Mouse (Mus musculus) induced T-regulatory cell, adult 2 months (primary cell): ENCODE data around the gene Trip6.

Experiments
- DNase-seq: peaks from one replicate; pipeline ENCODE4 v3.0.0-alpha.2; 2012; ENCODE audit warnings: low read depth

The Trip6 gene

DNA sequence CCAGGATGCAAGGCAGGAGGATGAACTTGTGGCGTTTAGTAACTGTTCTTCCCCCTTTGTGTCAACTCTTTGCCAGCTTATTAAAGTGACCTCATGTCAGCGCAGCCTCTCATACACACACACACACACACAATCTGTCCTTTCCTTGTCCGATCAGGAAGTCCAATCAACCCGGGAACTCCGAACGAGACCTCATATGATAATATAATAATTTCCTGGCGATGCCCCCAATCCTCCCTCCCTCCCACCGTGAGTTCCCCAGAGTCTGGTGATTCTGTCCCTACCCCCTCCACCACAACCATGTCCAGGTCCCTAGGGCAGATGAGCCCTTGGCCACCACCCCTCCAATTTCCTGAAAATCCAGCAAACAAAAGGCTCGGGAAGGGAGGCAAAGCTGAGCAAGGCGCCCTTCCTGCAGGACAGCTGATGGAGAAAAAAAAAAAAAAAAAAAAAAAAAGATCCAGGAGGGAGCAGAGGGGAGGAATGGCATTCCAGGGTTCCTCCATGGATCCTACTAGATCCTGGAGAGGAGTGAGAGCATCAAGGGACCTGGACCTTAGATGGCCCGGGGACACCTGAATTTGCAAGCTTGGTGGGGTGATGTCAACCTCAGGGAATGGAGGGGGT is 24.6 kb upstream of the Trip6 start:
- DNase-seq: no peak

DNA sequence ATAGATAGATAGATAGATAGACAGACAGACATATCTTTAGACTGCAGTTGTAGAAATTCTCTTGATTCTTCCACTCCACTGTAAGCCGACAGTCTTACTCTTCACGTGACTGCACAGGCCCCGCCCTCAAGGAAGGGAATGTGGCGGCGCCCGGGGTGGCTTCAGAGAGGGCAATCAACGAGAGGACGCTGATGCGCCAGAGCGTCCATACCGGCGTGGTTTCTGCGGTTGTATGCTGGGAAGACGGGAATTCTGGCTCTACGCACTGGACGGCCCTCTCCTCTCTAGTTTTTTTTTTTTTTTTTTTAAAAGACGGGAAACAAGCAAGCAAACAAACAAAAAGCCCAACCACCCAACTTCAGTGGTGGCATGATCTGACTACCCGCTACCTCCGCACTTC is 24.1 kb upstream of the Trip6 start:
- peak; percentile 75 for DNase-seq

GRCm38 (mm10) chr5:137337190-137337589 is 23.0 kb upstream of the Trip6 start:
- no peak for DNase-seq

- DNase-seq: no peak
These were observed 20.9 kb upstream of the Trip6 start for GRCm38 (mm10) chr5:137335066-137335465.

- no peak for DNase-seq
These were observed 20.1 kb upstream of the Trip6 start for GRCm38 (mm10) chr5:137334317-137334716.

GRCm38 (mm10) chr5:137333512-137334174 is 19.4 kb upstream of the Trip6 start, which contains the start of gene Slc12a9:
Gene Slc12a9 (minus strand): TSS chr5:137333597.
- DNase-seq: peak; percentile 98

DNA sequence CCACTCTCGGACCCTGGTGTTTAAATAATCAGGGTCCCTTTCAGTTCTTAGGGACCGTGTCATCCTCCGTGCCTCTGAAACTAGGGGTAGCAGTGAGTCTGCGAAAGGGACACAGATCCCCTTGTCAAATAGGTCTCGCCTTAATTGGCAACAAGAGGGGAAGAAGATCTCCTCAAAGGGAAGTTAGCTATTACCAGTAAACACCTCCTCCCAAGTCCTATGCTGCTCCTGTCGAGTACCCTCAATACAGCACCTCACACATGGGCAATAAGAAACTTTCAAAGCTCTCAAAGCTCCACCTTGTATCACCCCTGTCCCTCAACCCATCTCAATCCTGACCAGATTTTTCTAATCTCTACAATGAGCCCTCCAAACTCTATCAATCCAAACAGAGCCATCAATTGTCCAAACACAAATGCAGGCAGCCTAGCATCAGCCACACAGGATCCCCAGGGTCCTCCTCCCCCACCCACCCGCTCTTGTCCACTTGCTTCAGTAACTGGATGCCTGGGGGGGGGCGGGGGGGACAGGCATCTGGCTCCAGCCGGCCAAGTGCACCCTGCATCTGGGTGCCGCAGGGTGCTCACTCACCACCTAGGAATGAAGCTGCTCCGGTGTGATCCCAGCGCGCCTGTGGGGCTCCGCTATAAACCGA is 18.8 kb upstream of the Trip6 start:
- no peak for DNase-seq

GRCm38 (mm10) chr5:137330910-137331309 is 16.7 kb upstream of the Trip6 start:
- no peak for DNase-seq

DNA sequence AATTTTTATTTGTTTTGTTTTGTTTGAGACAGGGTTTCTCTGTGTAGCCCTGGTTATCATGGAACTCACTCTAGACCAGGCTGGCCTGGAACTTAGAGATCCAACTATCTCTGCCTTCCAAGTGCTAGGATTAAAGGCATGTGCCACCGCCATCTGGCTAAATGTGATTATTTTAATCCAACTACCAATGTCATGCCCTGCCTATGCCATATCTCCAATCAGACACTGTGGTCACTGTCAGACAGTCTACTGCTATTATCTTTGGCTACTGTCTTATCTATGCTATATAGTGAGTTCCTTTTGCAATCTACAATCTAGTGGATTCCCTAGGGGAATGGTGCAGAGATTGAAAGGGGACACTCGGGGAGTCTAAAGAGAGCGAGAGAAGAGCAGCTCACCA is 6.8 kb upstream of the Trip6 start:
- DNase-seq: no peak

DNA sequence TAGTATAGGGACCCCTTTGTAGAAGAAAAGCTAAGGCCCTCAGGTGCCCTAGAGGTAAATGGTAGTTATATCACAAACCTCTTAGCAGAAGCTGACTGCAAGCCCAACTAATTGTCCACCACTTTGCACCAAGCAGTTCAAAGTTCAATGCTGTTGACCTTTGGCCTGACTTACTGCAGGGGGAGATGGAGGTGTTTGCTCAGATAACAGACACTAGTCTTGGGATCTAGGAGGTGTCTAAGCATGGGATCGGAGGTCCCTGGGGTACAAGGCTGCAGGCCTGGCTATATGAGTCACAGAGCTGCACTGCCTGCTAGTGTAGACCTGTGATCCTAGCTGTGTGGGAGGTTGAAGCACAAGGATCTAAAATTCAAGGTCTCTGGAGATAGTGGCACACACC is 4.4 kb upstream of the Trip6 start:
- DNase-seq: no peak

GRCm38 (mm10) chr5:137317361-137317760 is 3.2 kb upstream of the Trip6 start:
- no peak for DNase-seq

- DNase-seq: peak; percentile 57
These were observed 1.1 kb upstream of the Trip6 start for GRCm38 (mm10) chr5:137315084-137315903.

GRCm38 (mm10) chr5:137313466-137314192 is 575 bp downstream of the Trip6 start:
- no peak for DNase-seq

DNA sequence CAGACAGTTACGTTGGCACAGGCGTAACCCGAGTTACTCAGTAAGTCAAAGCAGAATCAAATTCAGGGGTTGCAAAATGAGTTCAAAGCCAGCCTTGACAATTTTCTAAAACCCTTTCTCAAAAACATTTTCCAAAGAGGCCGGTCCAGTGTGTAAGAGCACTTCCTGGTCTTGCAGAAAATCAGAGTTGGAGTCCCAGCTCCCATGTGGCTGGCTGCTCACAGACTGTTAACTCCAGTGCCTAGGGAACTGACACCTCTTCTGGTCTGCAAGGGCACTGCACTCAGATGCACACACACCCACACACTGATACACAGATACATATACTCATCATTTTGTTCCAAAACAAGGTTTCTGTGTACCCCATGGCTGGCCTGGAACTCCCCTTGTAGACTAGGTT is 5.8 kb downstream of the Trip6 start:
- DNase-seq: peak; percentile 39

GRCm38 (mm10) chr5:137307071-137307912 is 6.9 kb downstream of the Trip6 start, which contains the start of gene Srrt:
Gene Srrt (minus strand): TSS chr5:137307674.
- DNase-seq: peak; percentile 97

DNA sequence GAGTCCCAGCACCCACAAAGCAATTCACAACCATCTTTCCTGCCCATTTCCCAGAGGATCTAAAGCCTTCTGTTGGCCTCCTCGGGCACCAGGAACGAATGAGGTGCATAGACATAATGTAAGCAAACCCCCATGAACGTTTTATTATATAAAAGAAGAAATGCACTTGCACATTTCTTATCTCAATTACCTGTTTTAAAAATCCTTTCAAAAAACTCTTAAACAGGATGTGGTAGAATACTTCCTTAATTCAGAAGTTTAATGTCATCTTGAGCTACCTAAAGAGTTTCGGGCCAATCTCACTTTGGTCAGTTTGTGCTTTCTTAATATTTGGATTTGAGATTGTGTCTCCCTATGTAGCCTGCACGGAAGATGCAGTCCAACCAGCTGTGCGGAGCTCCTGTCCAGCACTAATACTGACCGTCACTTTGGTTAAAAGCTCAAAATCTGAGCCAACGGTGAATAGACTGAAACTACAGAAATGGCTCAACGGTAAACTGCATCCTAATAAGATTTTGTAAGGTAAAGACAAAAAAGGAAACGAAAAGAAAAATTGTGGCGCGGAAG is 7.7 kb downstream of the Trip6 start:
- peak; percentile 61 for DNase-seq

DNA sequence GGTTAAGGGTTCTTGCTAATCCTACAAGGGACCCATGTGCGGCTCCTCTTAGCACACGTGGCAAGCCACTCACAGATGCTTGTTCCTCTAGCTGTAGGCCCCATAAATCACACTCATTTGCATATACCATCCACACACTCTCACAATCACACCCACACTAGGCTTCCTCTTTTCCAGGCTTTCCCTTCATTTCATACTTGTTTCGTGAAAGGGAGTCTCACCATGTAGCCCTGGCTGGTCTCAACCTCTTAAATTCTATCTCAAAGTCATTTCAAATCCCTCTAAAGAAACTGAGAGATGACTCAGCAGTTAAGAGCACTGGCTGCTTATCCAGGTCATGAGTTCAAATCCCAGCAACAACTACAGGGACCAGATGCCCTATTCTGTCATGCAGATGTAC is 8.4 kb downstream of the Trip6 start:
- peak; percentile 49 for DNase-seq

- no peak for DNase-seq
These were observed 9.4 kb downstream of the Trip6 start for GRCm38 (mm10) chr5:137304816-137305215.

- no peak for DNase-seq
These were observed 10.0 kb downstream of the Trip6 start for GRCm38 (mm10) chr5:137304165-137304564.

DNA sequence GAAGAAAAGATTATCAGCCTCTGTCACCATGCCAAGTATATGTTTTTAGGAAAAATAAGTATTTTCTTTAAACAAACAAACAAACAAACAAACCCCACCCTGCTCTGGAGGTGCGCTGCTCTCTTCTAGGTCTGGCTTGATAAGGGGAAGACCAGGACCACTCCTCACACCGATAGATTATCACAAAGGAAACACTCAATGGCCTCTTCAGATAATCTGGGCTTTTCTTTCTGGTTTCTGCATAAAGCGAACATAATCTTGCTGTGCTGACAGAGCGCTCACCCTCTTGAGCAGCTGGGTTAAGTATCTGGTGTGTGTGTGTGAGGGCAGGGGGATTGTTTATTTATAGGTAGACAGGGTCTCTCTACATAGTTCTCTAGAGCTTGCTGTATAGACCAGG is 10.6 kb downstream of the Trip6 start:
- no peak for DNase-seq
